ENCODE assay signal across 12 mouse cellular contexts in the genomic region with DNA sequence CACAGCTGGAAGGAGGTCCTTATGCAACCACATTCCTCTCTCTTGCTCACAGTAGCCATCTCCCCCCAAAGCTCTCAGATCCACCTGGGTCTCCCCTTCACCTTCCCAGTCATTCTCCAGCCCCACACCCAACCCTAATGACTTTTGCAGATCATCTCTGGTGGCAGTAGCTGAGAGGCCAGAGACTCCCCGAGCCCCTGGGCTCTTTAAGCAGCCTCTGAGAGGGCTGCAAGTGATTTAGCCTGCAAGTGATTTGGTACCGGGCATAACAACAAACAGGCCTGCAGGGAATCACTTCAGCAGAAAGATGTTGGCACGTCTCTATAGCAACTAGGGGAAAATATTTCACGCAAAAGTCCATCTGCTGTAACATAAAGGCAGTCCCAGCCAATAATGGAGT.
DNase-seq lines count a peak whose midpoint lies in the region; ATAC-seq lines count a peak whose summit lies in the region.
"Had no signal": no experiment of that assay in that cellular context is flagged by ENCODE, and none has a peak within 500 bp of the region (broad histone marks: within the 10 kb centered on the region; RNA-seq: fewer than 3 reads in every experiment).

No protein-coding gene starts in this region.

- no peak overlapping the region for H3K9ac ChIP-seq in forebrain, embryonic 15.5 days (replicated peaks)
- H3K9ac ChIP-seq in forebrain, embryonic 12.5 days: no peak overlapping the region
- no peak overlapping the region for H3K9ac ChIP-seq in lung, embryonic 16.5 days (ENCODE audit: low read length)

- no peak overlapping the region for H3K27ac ChIP-seq in forebrain, embryonic 15.5 days (replicated peaks)
- no peak overlapping the region for H3K27ac ChIP-seq in forebrain, embryonic 12.5 days
- peak overlapping the region; percentile 51 for H3K27ac ChIP-seq in lung, embryonic 16.5 days (ENCODE audit: low read length)

- H3K4me2 ChIP-seq in forebrain, embryonic 15.5 days (replicated peaks): no peak overlapping the region
- no peak overlapping the region for H3K4me2 ChIP-seq in forebrain, embryonic 12.5 days
- no peak overlapping the region for H3K4me2 ChIP-seq in lung, embryonic 16.5 days (ENCODE audit: low read depth, low read length)

- H3K4me1 ChIP-seq in forebrain, embryonic 15.5 days: peaks cover 13% of the 10 kb centered on the region
- 0 out of 2 replicates have a peak, but pooled peaks cover 2% of the 10 kb centered on the region for H3K4me1 ChIP-seq in forebrain, embryonic 12.5 days
- H3K4me1 ChIP-seq in lung, embryonic 16.5 days (replicated peaks; ENCODE audit: control insufficient read depth, insufficient read depth, low read length): no peaks in the 10 kb centered on the region

- no peaks in the 10 kb centered on the region for H3K36me3 ChIP-seq in forebrain, embryonic 15.5 days
- H3K36me3 ChIP-seq in forebrain, embryonic 12.5 days (replicated peaks): no peaks in the 10 kb centered on the region
- H3K36me3 ChIP-seq in lung, embryonic 16.5 days (ENCODE audit: control insufficient read depth, insufficient read depth, low read length): no peaks in the 10 kb centered on the region

- H3K4me3 ChIP-seq in forebrain, embryonic 15.5 days: no peak overlapping the region
- H3K4me3 ChIP-seq in forebrain, embryonic 12.5 days (replicated peaks): no peak overlapping the region
- no peak overlapping the region for H3K4me3 ChIP-seq in lung, embryonic 16.5 days (ENCODE audit: low read length)

- peak; percentile 53; the same call in 1 of the 2 replicates for ATAC-seq in forebrain, embryonic 15.5 days (replicated peaks)
- no peak for ATAC-seq in forebrain, embryonic 12.5 days (ENCODE audit: low FRiP score)
- no peak for ATAC-seq in lung, embryonic 16.5 days (ENCODE audit: low read depth)

- H3K9me3 ChIP-seq in forebrain, embryonic 15.5 days: no peaks in the 10 kb centered on the region
- no peaks in the 10 kb centered on the region for H3K9me3 ChIP-seq in forebrain, embryonic 12.5 days
- H3K9me3 ChIP-seq in lung, embryonic 16.5 days (ENCODE audit: control insufficient read depth, low read length): no peaks in the 10 kb centered on the region

- 22% methylated on average over 4 of the region's 4 CpGs for WGBS in forebrain, embryonic 15.5 days
- WGBS in forebrain, embryonic 12.5 days: 41% methylated on average over 4 of the region's 4 CpGs
- WGBS in lung, embryonic 16.5 days: 43% methylated on average over 4 of the region's 4 CpGs

- H3K27me3 ChIP-seq in forebrain, embryonic 15.5 days: no peaks in the 10 kb centered on the region
- H3K27me3 ChIP-seq in forebrain, embryonic 12.5 days: no peaks in the 10 kb centered on the region
- H3K27me3 ChIP-seq in lung, embryonic 16.5 days (ENCODE audit: control insufficient read depth, insufficient read depth, low read depth, low read length): no peaks in the 10 kb centered on the region

- no peak for DNase-seq in lung, adult 18-20 months
- DNase-seq in forelimb bud, embryonic 11.5 days (ENCODE audit: low read depth, low spot score): peak; percentile 83
- peak; percentile 29 for DNase-seq in neural tube, embryonic 10.5 days (ENCODE audit: extremely low spot score, low spot score)
- DNase-seq in right cerebral cortex, postnatal 4 days: no peak
- DNase-seq in thymus, postnatal 36 days: no peak
- DNase-seq: adrenal gland, postnatal 36 days; cerebellum, adult 18-20 months; gastrocnemius, postnatal 10 days; kidney, postnatal 36 days had no signal

Comparison
In these comparisons a context has a peak if more than half of its experiments do, and no peak if none do; other contexts are left out.
1. DNase-seq: peak in forelimb bud, embryonic 11.5 days (single experiment) and neural tube, embryonic 10.5 days (single experiment); none in lung, adult 18-20 months (0 of 2), right cerebral cortex, postnatal 4 days (single experiment) and thymus, postnatal 36 days (0 of 2).